Mouse (Mus musculus) heart, adult 2 months (tissue): Measurements from ENCODE around the gene Csf2.

Experiments
- CTCF ChIP-seq: fragments of 200-600 bp; IDR thresholded peaks from 2 replicates; pipeline ENCODE4 v1.8.1; 2022; ENCODE audit warnings: antibody characterized with exemption, mild to moderate bottlenecking, moderate library complexity
- EP300 ChIP-seq: fragments of 200-500 bp; IDR thresholded peaks from 2 replicates; pipeline ENCODE4 v1.6.1; 2011; ENCODE audit warnings: low read depth, low read length, control low read depth; ENCODE audit not compliant: insufficient read depth
- POLR2A ChIP-seq: fragments of 200-500 bp; IDR thresholded peaks from 2 replicates; pipeline ENCODE4 v1.6.1; 2011; ENCODE audit warnings: mild to moderate bottlenecking, low read depth, low read length, control low read depth; ENCODE audit not compliant: insufficient read depth

DNA sequence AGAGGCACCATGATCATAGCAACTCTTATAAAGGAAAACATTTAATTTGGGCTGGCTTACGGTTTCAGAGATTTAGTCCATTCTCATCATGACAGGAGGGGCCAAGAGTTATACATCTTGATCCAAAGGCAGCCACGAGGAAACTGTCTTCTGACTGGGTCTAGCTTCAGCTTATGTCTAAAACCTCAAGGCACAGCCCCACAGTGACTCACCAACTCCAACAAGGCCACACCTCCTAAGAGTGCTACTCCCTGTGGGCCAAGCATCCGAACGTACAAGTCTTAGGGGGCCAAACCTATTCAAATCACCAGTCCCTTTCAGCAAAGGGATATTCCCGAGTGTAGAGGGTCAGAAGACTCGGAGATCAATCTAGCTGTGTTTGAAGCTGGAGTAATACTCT, 44.1 kb downstream of the Csf2 start:
- no peak for TF ChIP-seq CTCF
- TF ChIP-seq EP300, result no peak
- no peak for TF ChIP-seq POLR2A
